Mouse (Mus musculus) left cerebral cortex, postnatal 25 days (tissue): ENCODE results near the gene Ttll3. TPM values are rescaled to one million over a fixed set of nuclear protein-coding genes. Genes with fewer than 3 reads are reported as not detected.
A peak's percentile ranks its signal among the peaks of the same experiment; 100 is the strongest.

Experiments
- DNase-seq, 2 experiments: peaks; one replicate each; pipeline ENCODE4 v3.0.0; 2022; ENCODE audit warnings: low spot score in 2 of 2, mixed read lengths in 1 of 2
- intact Hi-C: fragments of 180-260 bp; cut with DNase I; formaldehyde crosslinking; loops from one replicate; pipeline ENCODE4 v1.15.1; 2025
- total RNA-seq, 2 experiments: library from RNA; stranded (reverse); gene quantifications; 2 replicates each; pipeline ENCODE4 v1.2.3; 2021

Ttll3 gene
- total RNA-seq, 2 experiments from 2014 or later: 11.5 to 13.1 TPM

- no peak for DNase-seq
- intact Hi-C loops: no loop called here
Observed at GRCm38 (mm10) chr6:113416416-113416815, 27.4 kb downstream of the Ttll3 start.

DNA sequence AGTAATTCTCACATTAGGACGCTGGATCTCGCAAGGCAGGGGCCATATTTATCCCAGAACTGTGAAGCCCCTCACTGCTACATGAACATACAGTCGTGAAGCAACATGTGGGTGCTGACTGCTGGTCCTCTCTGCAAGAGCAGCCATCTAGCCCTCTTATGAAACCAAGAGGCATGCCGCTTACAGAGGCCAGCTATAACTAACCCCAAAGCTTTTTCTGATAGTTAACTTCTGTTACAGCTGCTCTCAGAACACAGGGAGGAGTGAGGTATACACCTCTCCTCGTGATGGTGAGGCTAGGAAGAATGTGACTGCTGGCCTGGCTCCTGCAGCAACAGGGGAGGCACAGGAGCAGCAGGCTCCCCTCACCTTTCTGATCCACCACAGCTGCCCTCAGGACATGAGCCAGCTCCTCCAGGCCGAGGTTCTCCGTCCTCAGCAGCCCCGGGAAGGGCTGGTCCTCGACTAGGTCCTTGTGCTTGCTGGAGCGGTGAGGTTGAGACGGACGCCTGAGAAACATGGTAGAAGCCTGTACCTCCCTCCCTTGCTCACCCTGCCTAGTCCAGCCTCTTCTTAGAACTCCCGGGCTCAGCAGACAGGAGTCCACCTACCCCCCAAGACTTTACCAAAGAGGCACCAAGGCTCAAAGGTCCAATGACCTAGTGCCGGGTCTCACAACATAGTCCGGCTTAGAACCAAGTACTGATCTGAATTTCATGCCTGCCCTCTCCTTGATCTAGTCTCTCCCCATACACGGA is 29.6 kb downstream of the Ttll3 start:
- DNase-seq: no peak
- intact Hi-C loops: no loop called here

GRCm38 (mm10) chr6:113419199-113419587 is 30.1 kb downstream of the Ttll3 start, which contains the start of gene Rpusd3:
Gene Rpusd3 (minus strand): TSS chr6:113419340.
- intact Hi-C loops: no loop called here
- DNase-seq: peak; percentile 97 to 98

DNA sequence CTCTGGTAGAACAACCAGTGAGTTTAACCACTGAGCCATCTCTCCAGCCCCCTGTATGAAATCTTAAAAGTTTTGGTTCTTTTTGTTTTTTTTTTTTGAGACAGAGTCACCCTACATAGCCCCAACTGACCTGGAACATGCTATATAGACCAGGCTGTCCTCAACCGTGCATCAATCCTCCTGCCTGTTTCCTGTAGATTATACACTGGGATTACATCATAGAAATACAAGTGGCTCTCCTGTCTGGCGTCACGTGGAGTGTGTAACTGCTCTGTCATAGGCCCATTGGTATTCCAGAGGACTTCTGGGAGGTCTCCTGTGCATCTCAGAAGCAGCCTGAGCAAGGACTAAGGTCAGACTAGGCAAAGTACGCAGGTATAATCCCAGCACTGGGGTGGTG is 33.9 kb downstream of the Ttll3 start:
- DNase-seq: no peak
- intact Hi-C loops: no loop called here

DNA sequence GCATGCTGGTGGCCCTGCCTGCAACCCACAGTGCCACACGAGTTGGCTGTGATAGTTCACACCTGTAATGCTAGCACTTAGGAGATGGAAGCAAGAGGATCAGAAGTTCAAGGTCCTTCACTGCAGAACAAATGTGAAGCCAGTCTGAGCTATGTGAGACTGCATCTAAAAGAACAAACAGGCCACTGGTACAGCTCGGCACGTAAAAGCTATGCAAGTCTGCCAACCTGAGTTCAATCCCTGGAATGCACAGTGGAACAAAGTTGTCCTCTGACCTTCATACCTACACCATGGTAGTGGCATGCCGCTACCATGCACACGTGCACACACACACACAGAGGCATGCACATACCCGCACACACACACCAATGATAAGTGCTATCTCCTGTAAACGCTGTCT is 35.1 kb downstream of the Ttll3 start:
- DNase-seq: no peak

GRCm38 (mm10) chr6:113426696-113427095 is 37.6 kb downstream of the Ttll3 start:
- no peak for DNase-seq
- intact Hi-C loops: no loop called here

More for the DNA sequence above, 35.1 kb downstream of the Ttll3 start:
- intact Hi-C loops: no loop called here

- no peak for DNase-seq
Observed at GRCm38 (mm10) chr6:113427397-113427796, 38.3 kb downstream of the Ttll3 start.

DNA sequence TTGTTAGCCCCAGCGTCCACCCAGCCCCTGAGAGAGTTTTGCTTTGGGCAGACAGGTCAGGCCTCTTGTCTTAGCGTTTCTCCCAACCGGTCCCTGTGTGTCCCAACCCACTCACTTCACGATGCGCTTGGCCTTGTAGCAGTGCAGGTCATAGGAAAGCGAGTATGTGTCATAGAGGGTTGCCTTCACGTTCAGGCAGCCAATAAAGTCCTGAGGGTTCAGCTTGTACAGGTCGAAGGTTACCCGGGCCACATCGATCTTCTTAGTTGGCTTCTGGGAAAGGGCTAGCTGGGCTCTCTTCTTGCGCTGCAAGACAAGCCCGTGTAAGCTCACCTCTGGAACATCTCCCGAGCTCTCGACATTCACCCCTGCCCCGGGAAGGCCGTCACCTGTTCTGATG is 38.9 kb downstream of the Ttll3 start:
- intact Hi-C loops: no loop called here
- no peak for DNase-seq

More at GRCm38 (mm10) chr6:113427397-113427796, 38.3 kb downstream of the Ttll3 start:
- intact Hi-C loops: no loop called here

DNA sequence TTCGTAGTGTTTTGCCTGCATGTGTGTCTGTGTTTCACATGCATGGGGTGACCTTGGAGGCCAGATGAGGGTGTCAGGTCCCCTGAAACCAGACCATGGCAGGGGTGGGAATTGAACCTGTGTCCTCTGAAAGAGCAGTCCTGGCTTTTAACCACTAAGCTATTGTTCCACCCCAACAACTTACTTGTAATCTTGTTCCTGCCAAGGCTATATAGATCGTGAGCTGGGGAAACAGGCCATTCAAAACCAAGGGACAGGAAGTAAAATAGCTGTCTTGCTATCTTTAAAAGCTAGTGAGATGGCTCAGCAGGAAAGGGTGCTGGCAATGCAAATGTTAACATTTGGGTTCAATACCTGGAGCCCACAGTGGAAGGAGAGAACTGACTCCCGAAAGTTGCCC is 40.9 kb downstream of the Ttll3 start:
- no peak for DNase-seq
- intact Hi-C loops: no loop called here

DNA sequence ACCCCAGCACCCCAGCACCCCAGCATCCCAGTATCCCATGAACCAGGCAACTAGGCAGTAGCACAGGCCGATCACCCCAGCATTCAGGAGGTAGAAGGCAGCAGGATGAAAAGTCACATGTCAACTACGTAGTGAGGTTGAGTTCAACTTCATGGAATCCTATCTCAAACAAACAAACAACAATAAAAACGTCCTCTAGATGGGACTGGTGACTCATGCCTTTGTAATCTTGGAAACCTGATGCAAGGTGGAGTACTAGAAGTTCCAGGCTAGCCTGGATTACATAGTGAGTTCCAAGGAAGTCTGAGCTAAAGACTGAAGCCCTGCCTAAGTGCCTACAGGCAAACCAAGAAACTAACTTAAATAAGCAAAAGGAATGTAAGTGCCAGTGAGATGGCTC is 41.8 kb downstream of the Ttll3 start:
- DNase-seq: no peak

GRCm38 (mm10) chr6:113431801-113432200 is 42.7 kb downstream of the Ttll3 start:
- no peak for DNase-seq
- intact Hi-C loops: no loop called here

More for the DNA sequence above, 41.8 kb downstream of the Ttll3 start:
- intact Hi-C loops: no loop called here

DNA sequence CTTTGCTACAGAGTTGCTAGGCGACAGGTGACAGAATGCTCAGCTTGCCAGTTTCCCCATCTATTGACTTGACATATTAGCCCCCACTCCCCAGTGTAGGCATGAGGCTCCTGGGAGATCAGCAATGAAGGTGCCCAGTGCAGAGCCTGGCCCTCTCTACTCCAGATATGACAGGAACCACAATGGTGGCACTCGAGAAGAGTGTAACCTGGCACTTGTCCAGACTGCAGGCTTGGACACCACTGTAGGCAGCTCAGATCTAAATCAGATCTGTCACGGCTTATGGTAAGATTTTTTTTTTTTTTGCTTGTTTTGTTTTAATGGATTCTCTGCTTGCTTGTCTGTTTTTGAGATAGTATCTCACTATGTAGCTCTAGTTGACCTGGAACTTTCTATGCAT is 44.6 kb downstream of the Ttll3 start:
- DNase-seq: no peak
- intact Hi-C loops: no loop called here

GRCm38 (mm10) chr6:113434691-113435090 is 45.6 kb downstream of the Ttll3 start:
- intact Hi-C loops: no loop called here
- DNase-seq: no peak

GRCm38 (mm10) chr6:113435664-113436205 is 46.7 kb downstream of the Ttll3 start, which contains the start of gene Cidec:
Gene Cidec (minus strand): TSS chr6:113435760.
- intact Hi-C loops: no loop called here
- no peak for DNase-seq

DNA sequence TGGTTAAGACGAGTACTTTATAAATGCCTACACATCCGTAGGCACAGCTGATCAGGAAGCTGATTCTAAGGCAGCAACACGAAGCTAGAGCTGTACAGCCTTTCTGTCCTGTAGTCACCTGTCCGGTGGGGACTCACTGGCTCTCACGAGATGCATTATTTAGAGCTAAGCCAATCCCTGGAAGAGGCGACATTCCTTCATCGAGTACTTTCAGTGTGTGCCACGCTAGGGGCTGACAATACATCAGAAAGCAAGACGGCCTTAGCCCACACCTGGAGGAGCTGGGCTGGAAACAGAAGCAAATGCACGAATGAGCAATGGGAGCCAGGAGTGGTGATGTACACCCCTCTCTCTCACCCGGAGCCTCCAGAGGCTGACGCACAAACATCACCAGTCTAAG is 48.1 kb downstream of the Ttll3 start:
- intact Hi-C loops: no loop called here
- DNase-seq: no peak

GRCm38 (mm10) chr6:113438721-113439430 is 49.8 kb downstream of the Ttll3 start:
- intact Hi-C loops: no loop called here
- no peak for DNase-seq

GRCm38 (mm10) chr6:113440686-113441085 is 51.6 kb downstream of the Ttll3 start:
- DNase-seq: no peak
- intact Hi-C loops: no loop called here

GRCm38 (mm10) chr6:113441147-113441680 is 52.2 kb downstream of the Ttll3 start:
- intact Hi-C loops: no loop called here
- DNase-seq: peak; percentile 54 to 74

- intact Hi-C loops: loop anchor here (1.0 kb wide), 1 partner anchor 27 kb away; no protein-coding TSS in a partner anchor
- no peak for DNase-seq
Observed at GRCm38 (mm10) chr6:113442087-113442441, 53.0 kb downstream of the Ttll3 start.

DNA sequence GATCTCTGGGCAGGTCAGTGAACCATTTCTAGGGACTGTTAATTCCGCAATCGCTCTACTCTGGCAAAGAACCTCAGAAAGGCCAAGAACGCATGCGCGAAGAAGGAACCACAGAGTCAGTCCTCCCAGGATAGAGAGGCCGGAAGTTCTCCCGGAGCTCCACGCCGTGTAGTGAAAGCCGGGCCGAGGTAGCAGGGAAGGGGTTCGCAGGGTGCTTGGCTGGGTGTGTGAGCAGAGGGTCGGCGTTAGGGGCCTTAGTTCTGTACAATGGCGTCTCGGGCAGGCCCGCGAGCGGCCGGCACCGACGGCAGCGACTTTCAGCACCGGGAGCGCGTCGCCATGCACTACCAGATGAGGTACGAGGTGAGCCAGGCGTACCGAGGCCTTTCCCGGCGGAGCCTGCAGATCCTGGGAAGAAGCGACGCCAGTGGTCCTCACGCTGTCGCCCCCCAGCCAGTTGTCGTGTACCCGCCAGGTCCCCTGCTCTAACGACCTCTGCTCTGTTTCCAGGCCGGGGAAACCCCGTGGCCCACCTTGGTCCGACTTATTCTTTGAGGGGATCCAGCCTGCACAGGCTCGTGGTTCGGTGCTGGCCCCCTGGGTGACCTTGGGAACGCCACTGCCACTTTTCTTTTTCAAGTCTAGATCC is 53.5 kb downstream of the Ttll3 start, which contains the start of gene Jagn1:
Gene Jagn1 (plus strand): TSS at position 128 of the 649 bp plus-strand sequence.
- peak; percentile 88 to 93 for DNase-seq
- intact Hi-C loops: loop anchor here (1.0 kb wide), 1 partner anchor 27 kb away; no protein-coding TSS in a partner anchor
